Mouse (Mus musculus) hindbrain, embryonic 15.5 days (tissue): ENCODE results near the gene Gm2001. TPM values are rescaled to one million over a fixed set of nuclear protein-coding genes. Genes with fewer than 3 reads are reported as not detected.
"Not testable (repeated sequence)": the region's sequence is repeated elsewhere in the genome, so short reads cannot be mapped to it uniquely, and the experiment has no call there.

Experiments
- ATAC-seq: fragments of 200-750 bp; cut with Nextera tagmentation; 2 replicates; pipeline ENCODE4 v1.8.0; 2017; ENCODE audit warnings: low read depth, moderate number of reproducible peaks, moderate TSS enrichment; ENCODE audit not compliant: low FRiP score
- H3K27ac ChIP-seq: fragments of 300-500 bp; sonication (generic); replicated peaks from 2 replicates; pipeline ENCODE4 v1.5.1; 2015; ENCODE audit warnings: mild to moderate bottlenecking, inconsistent platforms
- H3K27me3 ChIP-seq: fragments of 300-500 bp; sonication (generic); 2 replicates; pipeline ENCODE4 v1.6.1; 2015; ENCODE audit warnings: control low read depth, inconsistent platforms
- H3K36me3 ChIP-seq: fragments of 300-500 bp; sonication (generic); 2 replicates; pipeline ENCODE4 v1.6.1; 2015; ENCODE audit warnings: control low read depth, inconsistent platforms
- H3K4me1 ChIP-seq: fragments of 300-500 bp; sonication (generic); replicated peaks from 2 replicates; pipeline ENCODE4 v1.6.1; 2015; ENCODE audit warnings: control low read depth, inconsistent platforms
- H3K4me2 ChIP-seq: fragments of 300-500 bp; sonication (generic); 2 replicates; pipeline ENCODE4 v1.6.1; 2015; ENCODE audit warnings: moderate library complexity, mild to moderate bottlenecking, inconsistent platforms
- H3K4me3 ChIP-seq: fragments of 300-500 bp; sonication (generic); 2 replicates; pipeline ENCODE4 v1.5.1; 2015; ENCODE audit warnings: mild to moderate bottlenecking, inconsistent platforms
- H3K9ac ChIP-seq: fragments of 300-500 bp; sonication (generic); 2 replicates; pipeline ENCODE4 v1.6.1; 2015; ENCODE audit warnings: inconsistent platforms
- H3K9me3 ChIP-seq: fragments of 300-500 bp; sonication (generic); 2 replicates; pipeline ENCODE4 v1.6.1; 2016; ENCODE audit warnings: control low read depth, inconsistent platforms
- WGBS: fragments of 180-500 bp; shearing (Covaris S2); methylation state at CpG from one replicate; pipeline ENCODE4 v1.1.7; 2015; 5-methylcytosine and 5-hydroxymethylcytosine counted together
- polyA plus RNA-seq: library from polyadenylated mRNA; unstranded; fragments of >200 nt; fragmentation: Nextera tagmentation; extraction: Ambion mirVana; gene quantifications from 2 replicates; pipeline ENCODE4 v1.2.1, GENCODE M21; 2015

Gene Gm2001
- not detected in 2 replicates for polyA plus RNA-seq

- not testable (repeated sequence) for H3K4me3 ChIP-seq, H3K4me1 ChIP-seq, H3K4me2 ChIP-seq, H3K36me3 ChIP-seq, H3K9ac ChIP-seq, H3K27ac ChIP-seq, H3K9me3 ChIP-seq, ATAC-seq, H3K27me3 ChIP-seq
- WGBS: 85% methylated on average over 2 of the region's 2 CpGs
Observed at GRCm38 (mm10) chr12:87842239-87842638, at the start of gene Gm2001. Gene Gm2001, minus strand, starts transcription at chr12:87842339.

- not testable (repeated sequence) for H3K9ac ChIP-seq, H3K4me2 ChIP-seq, H3K36me3 ChIP-seq, H3K4me3 ChIP-seq, H3K27ac ChIP-seq, ATAC-seq, H3K4me1 ChIP-seq, H3K9me3 ChIP-seq, H3K27me3 ChIP-seq
- 85% methylated on average over 5 of the region's 5 CpGs for WGBS
Observed at GRCm38 (mm10) chr12:87873772-87874171, 31.6 kb upstream of the Gm2001 start, which contains the start of gene Gm2016. Gene Gm2016, plus strand, starts transcription at chr12:87874072.

- H3K4me3 ChIP-seq, H3K27ac ChIP-seq, H3K4me1 ChIP-seq, H3K9ac ChIP-seq, H3K27me3 ChIP-seq, H3K9me3 ChIP-seq, H3K4me2 ChIP-seq, ATAC-seq, H3K36me3 ChIP-seq: not testable (repeated sequence)
- 88% methylated on average over 2 of the region's 2 CpGs for WGBS
Observed at GRCm38 (mm10) chr12:87864048-87864447, 21.9 kb upstream of the Gm2001 start.

GRCm38 (mm10) chr12:87863638-87864037 is 21.5 kb upstream of the Gm2001 start:
- not testable (repeated sequence) for H3K27me3 ChIP-seq, H3K9me3 ChIP-seq, H3K36me3 ChIP-seq, H3K4me2 ChIP-seq, H3K4me1 ChIP-seq, H3K27ac ChIP-seq, H3K4me3 ChIP-seq, H3K9ac ChIP-seq, ATAC-seq
- 94% methylated on average over 10 of the region's 11 CpGs for WGBS

- not testable (repeated sequence) for H3K4me1 ChIP-seq, H3K9ac ChIP-seq, H3K36me3 ChIP-seq, H3K9me3 ChIP-seq, H3K27me3 ChIP-seq, H3K27ac ChIP-seq, H3K4me3 ChIP-seq, ATAC-seq, H3K4me2 ChIP-seq
- WGBS: 89% methylated on average over 23 of the region's 23 CpGs
Observed at GRCm38 (mm10) chr12:87861740-87862692, 19.9 kb upstream of the Gm2001 start.

GRCm38 (mm10) chr12:87856067-87856466 is 13.9 kb upstream of the Gm2001 start:
- not testable (repeated sequence) for H3K4me2 ChIP-seq, H3K27me3 ChIP-seq, H3K4me3 ChIP-seq, H3K9me3 ChIP-seq, H3K36me3 ChIP-seq, H3K27ac ChIP-seq, H3K9ac ChIP-seq, H3K4me1 ChIP-seq, ATAC-seq
- WGBS: 86% methylated on average over 1 of the region's 1 CpGs

- not testable (repeated sequence) for H3K27ac ChIP-seq
- WGBS: no CpG with 5 or more reads among the region's 2 CpGs
Observed at GRCm38 (mm10) chr12:87850657-87851056, 8.5 kb upstream of the Gm2001 start.

GRCm38 (mm10) chr12:87816277-87816676 is 25.9 kb downstream of the Gm2001 start, which contains the start of gene BB287469:
Gene BB287469, plus strand, starts transcription at chr12:87816577.
- not testable (repeated sequence) for ATAC-seq, H3K27ac ChIP-seq, H3K4me1 ChIP-seq, H3K9ac ChIP-seq, H3K36me3 ChIP-seq, H3K4me3 ChIP-seq, H3K27me3 ChIP-seq, H3K9me3 ChIP-seq, H3K4me2 ChIP-seq
- 93% methylated on average over 6 of the region's 6 CpGs for WGBS

More at GRCm38 (mm10) chr12:87850657-87851056, 8.5 kb upstream of the Gm2001 start:
- H3K9ac ChIP-seq, H3K9me3 ChIP-seq, H3K4me2 ChIP-seq, H3K4me1 ChIP-seq, H3K27me3 ChIP-seq, H3K36me3 ChIP-seq, H3K4me3 ChIP-seq, ATAC-seq: not testable (repeated sequence)

- not testable (repeated sequence) for H3K4me2 ChIP-seq, H3K9me3 ChIP-seq, H3K27me3 ChIP-seq, H3K36me3 ChIP-seq, H3K9ac ChIP-seq, H3K4me3 ChIP-seq, ATAC-seq, H3K27ac ChIP-seq, H3K4me1 ChIP-seq
- 87% methylated on average over 5 of the region's 5 CpGs for WGBS
Observed at GRCm38 (mm10) chr12:87797971-87798370, 44.2 kb downstream of the Gm2001 start.

- H3K4me3 ChIP-seq, H3K9ac ChIP-seq, H3K27me3 ChIP-seq, ATAC-seq, H3K27ac ChIP-seq, H3K36me3 ChIP-seq, H3K9me3 ChIP-seq, H3K4me1 ChIP-seq, H3K4me2 ChIP-seq: not testable (repeated sequence)
- 91% methylated on average over 1 of the region's 1 CpGs for WGBS
Observed at GRCm38 (mm10) chr12:87795212-87795611, 46.9 kb downstream of the Gm2001 start, which contains the start of gene Gm21936. Gene Gm21936, plus strand, starts transcription at chr12:87795512.
